Mouse (Mus musculus) liver, postnatal 0 days (tissue): ENCODE measurements at regions not wholly inside any gene's neighbourhood (a gene's known extent, or its start where the extent isn't known, plus 50 kb on each side); places are given as distances from the start of the nearest gene placed in this dataset.
A peak's percentile ranks its signal among the peaks of the same experiment; 100 is the strongest.

Source experiments
- ATAC-seq: fragments of 200-750 bp; cut with Nextera tagmentation; 2 replicates; pipeline ENCODE4 v1.8.0; 2017; ENCODE audit warnings: mild to moderate bottlenecking, moderate library complexity
- DNase-seq: peaks from one replicate; pipeline ENCODE4 v3.0.0-alpha.2; 2016
- H3K27ac ChIP-seq: fragments of 300-500 bp; sonication (generic); 2 replicates; pipeline ENCODE4 v1.5.1; 2014; ENCODE audit warnings: antibody characterized with exemption, moderate library complexity, mild to moderate bottlenecking, low read depth
- H3K27me3 ChIP-seq: fragments of 300-500 bp; sonication (generic); 2 replicates; pipeline ENCODE4 v1.6.1; 2014; ENCODE audit warnings: low read length, control low read depth, mixed read lengths; ENCODE audit not compliant: insufficient read depth
- H3K36me3 ChIP-seq: fragments of 300-500 bp; sonication (generic); replicated peaks from 2 replicates; pipeline ENCODE4 v1.6.1; 2014; ENCODE audit warnings: mild to moderate bottlenecking, control low read depth, low read length, moderate library complexity, mixed read lengths; ENCODE audit not compliant: insufficient read depth
- H3K4me1 ChIP-seq: fragments of 300-500 bp; sonication (generic); 2 replicates; pipeline ENCODE4 v1.6.1; 2014; ENCODE audit warnings: antibody characterized with exemption, mild to moderate bottlenecking, control low read depth; ENCODE audit not compliant: insufficient read depth
- H3K4me2 ChIP-seq: fragments of 300-500 bp; sonication (generic); 2 replicates; pipeline ENCODE4 v1.6.1; 2014; ENCODE audit warnings: low read depth, mild to moderate bottlenecking, low read length, moderate library complexity, mixed read lengths
- H3K4me3 ChIP-seq: fragments of 300-500 bp; sonication (generic); 2 replicates; pipeline ENCODE4 v1.5.1; 2014; ENCODE audit warnings: low read depth, low read length
- H3K9ac ChIP-seq: fragments of 300-500 bp; sonication (generic); replicated peaks from 2 replicates; pipeline ENCODE4 v1.6.1; 2014; ENCODE audit warnings: mild to moderate bottlenecking, moderate library complexity
- H3K9me3 ChIP-seq: fragments of 300-500 bp; sonication (generic); 2 replicates; pipeline ENCODE4 v1.6.1; 2016; ENCODE audit warnings: mild to moderate bottlenecking, control low read depth, low read length, mixed read lengths
- CTCF ChIP-seq: sonication (generic); IDR thresholded peaks from 2 replicates; pipeline ENCODE4 v1.5.1; 2016; ENCODE audit warnings: antibody characterized with exemption, low read depth
- EP300 ChIP-seq: IDR thresholded peaks from 2 replicates; pipeline ENCODE4 v1.6.1; 2016; ENCODE audit warnings: antibody characterized with exemption, low read depth, mild to moderate bottlenecking
- WGBS: fragments of 180-500 bp; shearing (Covaris S2); extraction: QIAGEN DNeasy Blood & Tissue Kit; methylation state at CpG from one replicate; pipeline ENCODE4 v1.1.7; 2014; ENCODE audit not compliant: insufficient replicate concordance; 5-methylcytosine and 5-hydroxymethylcytosine counted together

- Histone ChIP-seq H3K4me1 (no peaks in the 10 kb centered on the region), H3K9ac (no peak overlapping the region), H3K4me3 (no peak overlapping the region), H3K36me3 (no peaks in the 10 kb centered on the region), H3K27ac (peak overlapping the region; percentile 39; the same call in 1 of the 2 replicates), H3K4me2 (peak overlapping the region; percentile 40; the same call in 1 of the 2 replicates), H3K27me3 (no peaks in the 10 kb centered on the region), H3K9me3 (no peaks in the 10 kb centered on the region)
- peak; percentile 90 for ATAC-seq
- 51% methylated on average over 11 of the region's 11 CpGs for WGBS
- TF ChIP-seq CTCF: no peak
- TF ChIP-seq EP300: peak; percentile 14; the same call in 1 of the 2 replicates
- DNase-seq: peak; percentile 57
Observed at GRCm38 (mm10) chr8:103413589-103414575, 628.4 kb upstream of the Cdh11 start.

GRCm38 (mm10) chr8:103422313-103422973, 637.0 kb upstream of the Cdh11 start:
- no peak for DNase-seq
- TF ChIP-seq CTCF: no peak
- TF ChIP-seq EP300: no peak
- no peak for ATAC-seq
- no peak overlapping the region for H3K4me2 ChIP-seq
- H3K9ac ChIP-seq: no peak overlapping the region
- H3K36me3 ChIP-seq: no peaks in the 10 kb centered on the region
- H3K27me3 ChIP-seq: no peaks in the 10 kb centered on the region
- WGBS: 79% methylated on average over 2 of the region's 2 CpGs
- no peak overlapping the region for H3K4me3 ChIP-seq
- no peaks in the 10 kb centered on the region for H3K9me3 ChIP-seq
- H3K27ac ChIP-seq: no peak overlapping the region
- H3K4me1 ChIP-seq: no peaks in the 10 kb centered on the region

GRCm38 (mm10) chr8:103425967-103426366, 640.5 kb upstream of the Cdh11 start:
- no peaks in the 10 kb centered on the region for H3K9me3 ChIP-seq
- H3K27me3 ChIP-seq: no peaks in the 10 kb centered on the region
- WGBS: 67% methylated on average over 1 of the region's 1 CpGs
- no peaks in the 10 kb centered on the region for H3K36me3 ChIP-seq
- no peak for ATAC-seq
- TF ChIP-seq EP300 (no peak), CTCF (no peak)
- no peak for DNase-seq
- H3K9ac ChIP-seq: no peak overlapping the region
- no peaks in the 10 kb centered on the region for H3K4me1 ChIP-seq
- no peak overlapping the region for H3K4me2 ChIP-seq
- no peak overlapping the region for H3K4me3 ChIP-seq
- H3K27ac ChIP-seq: no peak overlapping the region

GRCm38 (mm10) chr8:103430874-103431492, 645.5 kb upstream of the Cdh11 start:
- Histone ChIP-seq H3K9me3 (no peaks in the 10 kb centered on the region), H3K9ac (no peak overlapping the region), H3K27ac (no peak overlapping the region), H3K27me3 (no peaks in the 10 kb centered on the region), H3K36me3 (no peaks in the 10 kb centered on the region), H3K4me1 (no peaks in the 10 kb centered on the region), H3K4me3 (no peak overlapping the region), H3K4me2 (no peak overlapping the region)
- 66% methylated on average over 3 of the region's 3 CpGs for WGBS
- DNase-seq (no peak), ATAC-seq (no peak)
- TF ChIP-seq CTCF (no peak), EP300 (no peak)

GRCm38 (mm10) chr8:103433532-103434105, 648.2 kb upstream of the Cdh11 start:
- no peaks in the 10 kb centered on the region for H3K36me3 ChIP-seq
- no peaks in the 10 kb centered on the region for H3K9me3 ChIP-seq
- H3K27ac ChIP-seq: no peak overlapping the region
- WGBS: 77% methylated on average over 6 of the region's 6 CpGs
- ATAC-seq (no peak), DNase-seq (no peak)
- H3K27me3 ChIP-seq: no peaks in the 10 kb centered on the region
- no peak overlapping the region for H3K4me2 ChIP-seq
- TF ChIP-seq EP300 (no peak), CTCF (no peak)
- no peak overlapping the region for H3K9ac ChIP-seq
- H3K4me1 ChIP-seq: no peaks in the 10 kb centered on the region
- H3K4me3 ChIP-seq: no peak overlapping the region
